Mouse (Mus musculus) activated CD4-positive, CD25-positive, alpha-beta regulatory T cell (primary cell): Measurements from ENCODE around the gene Olfr1505. TPM values are rescaled to one million over a fixed set of nuclear protein-coding genes. Genes with fewer than 3 reads are reported as not detected.

Experiments
- polyA plus RNA-seq, 2 experiments: library from polyadenylated mRNA; unstranded; fragments of 100-300 nt; shearing (Covaris generic); gene quantifications; one replicate each; pipeline ENCODE4 v1.2.1; 2017

Gene Olfr1505
- polyA plus RNA-seq: not detected

DNA sequence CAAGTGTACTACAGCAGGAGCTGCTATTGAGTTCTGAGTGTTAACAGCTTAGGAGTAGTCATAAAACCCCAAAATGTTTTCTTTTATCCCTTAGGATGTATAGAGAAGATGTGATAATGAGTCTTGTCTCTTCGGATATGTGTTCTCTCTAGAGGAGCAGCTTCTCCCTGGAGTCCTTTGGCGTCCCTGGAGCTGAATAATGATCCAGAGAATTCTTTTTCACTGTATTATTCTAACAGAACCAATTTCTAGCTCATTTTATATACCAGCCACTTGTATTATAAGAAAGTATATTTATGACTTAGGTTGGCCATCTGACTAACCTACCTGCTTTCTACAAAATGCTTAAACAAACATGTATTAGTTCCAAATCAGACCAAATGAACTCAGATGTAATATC, at the start of gene Olfr1505:
Gene Olfr1505 (plus strand): TSS at position 301 of the 400 bp plus-strand sequence.

DNA sequence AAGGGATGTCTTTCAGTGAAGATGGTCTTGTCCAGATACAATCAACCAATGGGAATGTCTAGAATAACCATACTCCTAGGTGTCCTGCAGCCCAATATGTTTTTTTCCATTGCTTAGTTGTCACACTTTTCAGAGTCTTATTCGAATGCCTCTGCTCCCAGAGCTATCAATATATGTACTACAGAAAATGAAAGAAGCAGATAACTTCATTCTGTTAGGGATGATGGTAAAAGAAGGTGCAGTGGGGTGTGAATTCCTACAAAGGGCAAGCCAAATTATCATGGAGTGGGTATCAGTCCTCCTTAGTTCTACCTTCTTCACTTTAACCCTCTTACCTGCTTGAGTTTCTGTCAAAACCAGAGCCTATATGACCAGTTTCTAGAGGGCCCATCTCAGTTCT, 15.5 kb upstream of the Olfr1505 start, which contains the start of gene Olfr1504:
Gene Olfr1504 (minus strand): TSS at position 101 of the 400 bp plus-strand sequence.

Other genes with a start within 250 kb of the Olfr1505 start
- not detected for gene Olfr1491, start 216.3 kb upstream of the Olfr1505 start, polyA plus RNA-seq
- under 1 TPM in 1 of 2 experiments, not detected in 1; 0.10 TPM for gene Olfr1493-ps1, start 190.3 kb upstream of the Olfr1505 start, polyA plus RNA-seq
- under 1 TPM in 1 of 2 experiments, not detected in 1; 0.20 TPM for gene Olfr1494, start 173.8 kb upstream of the Olfr1505 start, polyA plus RNA-seq
- not detected for gene Olfr1495, start 148.9 kb upstream of the Olfr1505 start, polyA plus RNA-seq
- not detected for gene Olfr1496, start 135.7 kb upstream of the Olfr1505 start, polyA plus RNA-seq
- gene Olfr1497, start 115.3 kb upstream of the Olfr1505 start, polyA plus RNA-seq: not detected
- gene Olfr1499, start 94.1 kb upstream of the Olfr1505 start, polyA plus RNA-seq: under 1 TPM in 1 of 2 experiments, not detected in 1; 0.08 TPM
- gene Olfr1500, start 83.0 kb upstream of the Olfr1505 start, polyA plus RNA-seq: not detected
- under 1 TPM in 1 of 2 experiments, not detected in 1; 0.70 TPM for gene Olfr1501, start 62.8 kb upstream of the Olfr1505 start, polyA plus RNA-seq
- not detected for gene Olfr1502, start 51.7 kb upstream of the Olfr1505 start, polyA plus RNA-seq
- gene Olfr1504, start 15.6 kb upstream of the Olfr1505 start, polyA plus RNA-seq: under 1 TPM in 1 of 2 experiments, not detected in 1; 0.38 TPM